Mouse (Mus musculus): ENCODE results near the gene Ndufc1. TPM values are rescaled to one million over a fixed set of nuclear protein-coding genes. Genes with fewer than 3 reads are reported as not detected.
"Not testable (repeated sequence)": the region's sequence is repeated elsewhere in the genome, so short reads cannot be mapped to it uniquely, and the experiment has no call there.

Gene Ndufc1
- polyA plus RNA-seq, 1 experiment: 208 TPM

- Histone ChIP-seq H3K36me3 (ENCODE audit: control insufficient read depth, insufficient read depth, low read length) (no peaks in the 10 kb centered on the region), H3K4me3 (ENCODE audit: low read depth, low read length) (peak overlapping the region; percentile 64), H3K4me1 (ENCODE audit: control insufficient read depth, insufficient read depth, insufficient read length, low read length) (no peaks in the 10 kb centered on the region; the same call in 1 of the 2 replicates), H3K27me3 (ENCODE audit: control insufficient read depth, insufficient read depth, low read length) (no peaks in the 10 kb centered on the region), H3K27ac (ENCODE audit: insufficient read depth, low read depth, low read length) (peak overlapping the region; percentile 23)
- WGBS: under 1% methylated on average over 50 of the region's 50 CpGs
- no peak for TF ChIP-seq CTCF (IDR thresholded peaks at IDR 0.05; ENCODE audit: extremely low read depth, insufficient read length, insufficient replicate concordance, low read depth, low read length)
- TF ChIP-seq POLR2A (IDR thresholded peaks at IDR 0.05; ENCODE audit: low read depth, low read length): no peak
Measured at GRCm38 (mm10) chr3:51358660-51359557, 49.9 kb downstream of the Ndufc1 start.

- WGBS: 2% methylated on average over 15 of the region's 15 CpGs
Measured at GRCm38 (mm10) chr3:51358181-51358580, 50.6 kb downstream of the Ndufc1 start.

GRCm38 (mm10) chr3:51357624-51358023 lies 51.2 kb downstream of the Ndufc1 start:
- H3K27ac ChIP-seq (ENCODE audit: insufficient read depth, low read depth, low read length): no peak overlapping the region
- peak overlapping the region; percentile 19 for H3K4me3 ChIP-seq (ENCODE audit: low read depth, low read length)
- TF ChIP-seq CTCF (IDR thresholded peaks at IDR 0.05; ENCODE audit: extremely low read depth, insufficient read length, insufficient replicate concordance, low read depth, low read length) (peak; percentile 15; the same call in 1 of the 2 replicates), POLR2A (IDR thresholded peaks at IDR 0.05; ENCODE audit: low read depth, low read length) (no peak)
- H3K4me1 ChIP-seq (ENCODE audit: control insufficient read depth, insufficient read depth, insufficient read length, low read length): no peaks in the 10 kb centered on the region
- 23% methylated on average over 14 of the region's 14 CpGs for WGBS
- H3K27me3 ChIP-seq (ENCODE audit: control insufficient read depth, insufficient read depth, low read length): no peaks in the 10 kb centered on the region
- no peaks in the 10 kb centered on the region for H3K36me3 ChIP-seq (ENCODE audit: control insufficient read depth, insufficient read depth, low read length)

More at GRCm38 (mm10) chr3:51358181-51358580, 50.6 kb downstream of the Ndufc1 start:
- Histone ChIP-seq H3K27ac (ENCODE audit: insufficient read depth, low read depth, low read length) (no peak overlapping the region), H3K27me3 (ENCODE audit: control insufficient read depth, insufficient read depth, low read length) (no peaks in the 10 kb centered on the region), H3K4me1 (ENCODE audit: control insufficient read depth, insufficient read depth, insufficient read length, low read length) (no peaks in the 10 kb centered on the region; the same call in 1 of the 2 replicates), H3K4me3 (ENCODE audit: low read depth, low read length) (peak overlapping the region; percentile 64), H3K36me3 (ENCODE audit: control insufficient read depth, insufficient read depth, low read length) (no peaks in the 10 kb centered on the region)
- no peak for TF ChIP-seq POLR2A (IDR thresholded peaks at IDR 0.05; ENCODE audit: low read depth, low read length)
- no peak for TF ChIP-seq CTCF (IDR thresholded peaks at IDR 0.05; ENCODE audit: extremely low read depth, insufficient read length, insufficient replicate concordance, low read depth, low read length)

- Histone ChIP-seq H3K4me1 (ENCODE audit: control insufficient read depth, insufficient read depth, insufficient read length, low read length) (no peaks in the 10 kb centered on the region), H3K27ac (ENCODE audit: insufficient read depth, low read depth, low read length) (no peak overlapping the region), H3K36me3 (ENCODE audit: control insufficient read depth, insufficient read depth, low read length) (no peaks in the 10 kb centered on the region), H3K27me3 (ENCODE audit: control insufficient read depth, insufficient read depth, low read length) (no peaks in the 10 kb centered on the region), H3K4me3 (ENCODE audit: low read depth, low read length) (no peak overlapping the region)
- TF ChIP-seq POLR2A (IDR thresholded peaks at IDR 0.05; ENCODE audit: low read depth, low read length) (no peak), CTCF (IDR thresholded peaks at IDR 0.05; ENCODE audit: extremely low read depth, insufficient read length, insufficient replicate concordance, low read depth, low read length) (no peak)
- WGBS: 22% methylated on average over 5 of the region's 5 CpGs
Measured at GRCm38 (mm10) chr3:51357078-51357477, 51.7 kb downstream of the Ndufc1 start.

- H3K4me3 ChIP-seq (ENCODE audit: low read depth, low read length); H3K27ac ChIP-seq (ENCODE audit: insufficient read depth, low read depth, low read length); H3K36me3 ChIP-seq (ENCODE audit: control insufficient read depth, insufficient read depth, low read length); H3K27me3 ChIP-seq (ENCODE audit: control insufficient read depth, insufficient read depth, low read length); H3K4me1 ChIP-seq (ENCODE audit: control insufficient read depth, insufficient read depth, insufficient read length, low read length): not testable (repeated sequence)
- 88% methylated on average over 6 of the region's 6 CpGs for WGBS
Measured at GRCm38 (mm10) chr3:51354956-51355355, 53.8 kb downstream of the Ndufc1 start.

Other genes starting within 250 kb of the Ndufc1 start
- gene Noct, start 184.5 kb downstream of the Ndufc1 start, polyA plus RNA-seq (2012; rRNA removed): 19.2 and 56.2 TPM in 2 replicates
- gene Elf2, start 68.3 kb downstream of the Ndufc1 start, polyA plus RNA-seq (2012; rRNA removed): 10.6 and 21.2 TPM in 2 replicates
- 0.37 TPM in 1 of 2 replicates, not detected in the other for gene Mgarp, start 12.2 kb downstream of the Ndufc1 start, polyA plus RNA-seq (2012; rRNA removed)
- 0.37 and 0.77 TPM in 2 replicates for gene Naa15, start 6.2 kb upstream of the Ndufc1 start, polyA plus RNA-seq (2012; rRNA removed)
- gene Rab33b, start 74.9 kb upstream of the Ndufc1 start, polyA plus RNA-seq (2012; rRNA removed): 4.3 and 5.8 TPM in 2 replicates
- gene Setd7, start 151.9 kb upstream of the Ndufc1 start, polyA plus RNA-seq (2012; rRNA removed): 4.3 and 8.9 TPM in 2 replicates

Data from small intestine, adult 2 months (tissue).